Mouse (Mus musculus) urinary bladder, adult 2 months (tissue): Measurements from ENCODE around the gene Cenpp. TPM values are rescaled to one million over a fixed set of nuclear protein-coding genes. Genes with fewer than 3 reads are reported as not detected.

Experiments
- DNase-seq: peaks from one replicate; pipeline ENCODE4 v3.0.0; 2022; ENCODE audit warnings: low spot score
- polyA plus RNA-seq: library from polyadenylated mRNA; depleted of rRNA; stranded (reverse); fragments of >200 nt; gene quantifications from 2 replicates; pipeline ENCODE4 v1.2.3, GENCODE M21; 2012; rRNA removed

Gene Cenpp
- polyA plus RNA-seq = 1.1 TPM in 2 replicates

- DNase-seq = peak; percentile 91
Measured at GRCm38 (mm10) chr13:49652481-49653179, at the start of gene Cenpp, which contains the start of gene Nol8. Gene Cenpp, minus strand, starts transcription at chr13:49652785. Gene Nol8, plus strand, starts transcription at chr13:49653078.

GRCm38 (mm10) chr13:49691056-49691455 is 38.5 kb upstream of the Cenpp start:
- no peak for DNase-seq

DNA sequence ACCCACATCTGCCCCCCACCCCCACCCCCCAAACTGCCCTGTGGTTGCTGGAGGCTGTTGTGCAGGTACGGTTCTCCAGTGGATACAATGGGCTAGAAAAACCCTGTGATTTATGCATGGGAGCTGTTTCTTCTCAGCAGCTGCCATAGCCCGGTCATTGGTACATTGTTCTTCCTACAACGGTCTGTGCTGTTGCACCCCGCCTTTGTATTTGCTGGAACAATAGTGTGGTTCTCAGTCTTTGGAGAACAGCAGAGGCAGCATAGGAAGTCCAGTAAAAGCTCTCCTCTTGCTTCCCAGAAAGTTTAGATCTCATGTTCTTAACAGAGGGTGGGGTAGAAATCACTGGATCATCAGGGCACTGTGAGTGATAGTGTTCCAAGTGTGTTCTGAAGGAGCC is 31.7 kb upstream of the Cenpp start:
- DNase-seq = no peak

GRCm38 (mm10) chr13:49682233-49682846 is 29.8 kb upstream of the Cenpp start:
- DNase-seq = no peak

GRCm38 (mm10) chr13:49681351-49682232 is 29.0 kb upstream of the Cenpp start, which contains the start of gene Iars:
Gene Iars, plus strand, starts transcription at chr13:49682100.
- peak; percentile 97 for DNase-seq

- no peak for DNase-seq
Measured at GRCm38 (mm10) chr13:49677793-49678192, 25.2 kb upstream of the Cenpp start.

GRCm38 (mm10) chr13:49653180-49653541 is 576 bp upstream of the Cenpp start:
- DNase-seq = peak; percentile 38

DNA sequence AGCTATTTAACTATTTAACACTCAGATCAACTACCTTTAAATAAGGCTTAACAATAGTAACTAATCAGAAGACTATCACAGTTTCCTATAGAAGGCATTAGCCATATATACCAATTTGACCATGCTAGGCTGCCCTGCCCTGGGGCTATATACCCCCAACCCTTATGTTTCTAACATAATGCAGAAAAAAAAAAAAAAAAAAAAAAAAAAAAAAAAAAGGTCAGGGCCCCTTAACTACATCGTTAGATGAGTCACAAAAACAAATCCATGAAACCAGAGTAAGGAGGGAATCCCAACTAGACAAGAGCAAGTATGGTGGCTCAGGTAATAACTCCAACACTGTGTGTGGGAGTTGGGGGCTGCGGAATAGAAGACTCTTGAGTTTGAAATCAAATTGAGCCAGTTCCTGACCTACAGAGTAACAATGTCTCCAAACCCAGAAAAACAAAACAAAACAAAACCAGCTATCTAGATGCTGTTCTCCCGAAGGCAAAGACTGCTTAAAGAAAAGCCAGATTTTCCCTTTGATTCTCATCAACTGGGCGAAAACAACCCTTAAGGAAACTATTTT is 719 bp downstream of the Cenpp start:
- DNase-seq = no peak

DNA sequence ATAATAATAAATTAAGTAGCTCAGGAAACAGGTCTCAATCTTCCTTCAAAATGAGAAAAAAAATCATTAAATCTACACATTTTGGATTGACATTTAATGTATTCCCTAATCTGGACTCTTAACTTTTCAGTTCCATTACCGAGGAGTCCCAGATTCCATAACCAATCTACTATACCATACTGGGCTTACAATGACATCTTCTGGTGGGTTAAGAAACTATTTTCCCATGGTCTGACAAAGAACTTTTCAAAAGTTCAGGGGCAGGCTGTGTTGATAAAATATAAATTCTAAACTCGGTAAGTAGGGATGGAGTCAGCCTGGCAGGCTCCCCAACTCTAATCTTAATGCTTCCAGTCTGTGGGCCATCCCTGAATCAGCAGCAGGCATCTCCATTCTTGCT is 1.4 kb downstream of the Cenpp start:
- no peak for DNase-seq

DNA sequence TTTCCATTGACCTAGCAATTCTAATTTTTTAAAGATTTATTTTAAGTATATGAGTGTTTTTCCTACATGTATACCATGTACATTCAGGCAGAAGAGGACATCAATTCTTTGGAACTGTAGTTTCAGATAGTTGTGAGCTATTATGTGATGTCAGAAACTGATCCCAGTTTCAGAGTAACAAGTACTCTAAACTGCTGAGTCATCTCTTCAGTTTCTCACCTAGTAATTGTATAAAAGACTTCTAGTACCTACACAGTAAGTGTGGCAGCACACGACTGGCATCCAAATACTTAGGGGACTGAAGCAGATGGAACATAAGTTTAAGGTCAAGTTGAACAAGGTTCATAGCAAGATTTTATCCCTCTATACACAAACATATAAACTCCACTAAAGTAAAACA is 6.6 kb downstream of the Cenpp start:
- DNase-seq = no peak

- DNase-seq = no peak
Measured at GRCm38 (mm10) chr13:49644731-49645529, 7.7 kb downstream of the Cenpp start.

- no peak for DNase-seq
Measured at GRCm38 (mm10) chr13:49643669-49644362, 8.8 kb downstream of the Cenpp start.

DNA sequence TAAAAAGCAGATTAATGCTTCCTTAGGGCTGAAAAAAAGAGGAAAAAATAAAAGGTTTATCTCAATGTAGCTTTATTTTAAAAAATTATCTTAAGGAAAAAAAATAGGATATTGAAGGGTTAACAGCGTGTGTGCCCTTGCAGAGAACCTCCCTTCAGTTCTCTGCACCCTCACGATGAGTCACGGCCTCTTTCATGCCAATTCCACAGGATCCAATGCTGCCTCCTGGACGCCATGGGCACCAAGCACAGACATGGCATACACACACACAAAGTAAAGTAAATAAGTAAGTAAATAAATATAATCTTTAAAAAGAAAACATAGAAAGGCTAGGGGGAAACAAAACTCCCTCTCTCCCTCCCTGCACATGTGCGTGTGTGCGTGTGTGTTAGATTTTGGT is 9.9 kb downstream of the Cenpp start:
- DNase-seq = no peak

DNA sequence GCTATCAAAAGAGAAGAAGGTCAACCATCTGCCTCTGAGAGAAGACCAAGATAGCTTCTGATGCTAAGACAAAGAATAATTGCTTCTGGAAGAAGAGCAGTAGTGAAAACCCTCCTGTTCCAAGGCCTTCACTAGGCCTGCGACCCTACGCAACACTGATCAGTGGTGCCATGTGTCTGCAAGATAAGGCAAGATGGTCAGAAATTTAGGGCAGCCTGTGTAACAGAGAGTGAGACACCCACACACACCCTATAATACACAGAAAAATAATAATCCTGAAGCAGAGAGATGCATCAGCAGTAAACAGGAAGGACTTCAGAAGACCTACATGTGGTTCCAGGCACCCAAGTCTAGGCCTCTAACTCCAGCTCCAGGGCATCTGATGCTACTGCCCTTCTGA is 12.6 kb downstream of the Cenpp start:
- DNase-seq = no peak

DNA sequence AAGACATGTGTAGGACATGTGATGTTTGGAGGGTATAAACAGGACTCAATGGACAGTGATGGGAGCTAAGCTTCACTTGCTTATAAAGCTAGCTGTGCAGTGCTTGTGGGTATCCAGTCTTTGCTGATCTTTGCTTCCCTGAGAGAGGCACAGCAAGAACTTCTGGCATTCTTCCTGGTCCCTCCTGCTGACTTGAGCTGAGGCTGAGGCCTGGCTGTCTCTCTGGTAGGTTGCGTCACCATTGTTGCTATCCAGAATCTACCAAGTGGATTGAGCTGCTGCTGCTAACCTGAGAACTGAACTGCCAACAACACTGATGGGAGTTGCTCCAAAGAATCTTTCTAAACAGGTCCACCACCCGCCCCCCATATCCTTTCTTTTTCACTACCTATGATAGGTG is 23.5 kb downstream of the Cenpp start:
- no peak for DNase-seq

DNA sequence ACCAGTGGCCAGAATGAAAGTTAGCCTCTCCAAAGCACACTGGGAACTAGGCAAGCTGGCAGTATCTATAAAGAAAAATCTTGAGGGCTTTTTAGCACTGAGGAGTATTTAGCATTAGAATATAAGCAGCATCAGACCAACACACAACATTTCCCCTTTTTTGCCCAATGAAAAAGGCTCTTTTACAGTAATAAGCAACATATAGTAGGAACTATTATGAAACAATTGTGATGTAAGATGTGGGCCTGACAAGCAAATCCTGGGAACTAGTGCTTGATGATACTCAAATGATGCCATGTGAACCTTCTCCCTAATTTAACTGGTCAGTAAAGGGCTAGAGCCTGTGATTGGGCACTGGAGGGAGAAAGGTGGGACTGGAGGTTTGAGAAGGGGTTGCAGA is 24.4 kb downstream of the Cenpp start:
- no peak for DNase-seq

- no peak for DNase-seq
Measured at GRCm38 (mm10) chr13:49623216-49623615, 29.4 kb downstream of the Cenpp start.

GRCm38 (mm10) chr13:49618365-49618764 is 34.2 kb downstream of the Cenpp start:
- DNase-seq = no peak

DNA sequence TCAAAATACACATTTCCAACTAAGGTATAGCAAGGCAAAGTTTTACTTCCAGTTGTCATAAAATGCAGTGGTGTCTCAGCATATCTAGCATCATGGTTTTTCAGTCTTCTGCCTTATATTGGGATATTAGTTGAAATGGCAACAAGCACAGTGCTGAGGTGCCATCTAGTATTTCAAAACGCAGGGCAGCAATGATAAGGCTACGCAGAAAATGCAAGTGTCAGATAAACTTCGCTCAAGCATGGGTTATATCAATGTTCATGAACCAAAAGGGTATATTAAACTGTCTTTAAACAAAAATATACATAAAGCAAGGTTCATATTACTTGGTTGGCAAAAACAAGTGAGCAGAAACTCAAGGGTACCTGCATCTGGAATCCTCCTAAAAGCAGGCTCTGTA is 35.6 kb downstream of the Cenpp start:
- no peak for DNase-seq

GRCm38 (mm10) chr13:49608589-49609322 is 43.8 kb downstream of the Cenpp start:
- no peak for DNase-seq
